Mouse (Mus musculus): ENCODE measurements around the gene Fam76a.
"Not testable (repeated sequence)": the region's sequence is repeated elsewhere in the genome, so short reads cannot be mapped to it uniquely, and the experiment has no call there.

Fam76a gene

DNA sequence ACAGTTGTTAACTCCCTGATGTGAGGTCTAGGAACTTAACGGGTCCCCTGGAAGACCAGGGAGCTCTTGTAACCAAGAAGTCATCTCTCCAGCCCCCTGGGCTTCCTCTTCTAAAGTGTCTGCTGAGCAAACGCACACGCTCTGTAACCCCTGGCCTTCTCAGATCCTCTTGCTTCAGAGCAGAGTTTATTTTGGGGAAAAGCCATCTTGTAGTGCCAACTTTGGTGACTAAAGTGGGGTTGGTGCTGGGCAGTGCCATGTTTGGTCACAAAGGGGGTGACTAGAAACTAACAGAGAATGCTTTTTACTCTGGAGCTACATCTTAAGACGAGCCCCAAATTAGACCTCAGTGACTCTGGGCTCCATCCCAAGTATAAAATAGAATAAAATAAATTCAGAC is 22.4 kb upstream of the Fam76a start:
- no peak for DNase-seq (ENCODE audit: low spot score)

DNA sequence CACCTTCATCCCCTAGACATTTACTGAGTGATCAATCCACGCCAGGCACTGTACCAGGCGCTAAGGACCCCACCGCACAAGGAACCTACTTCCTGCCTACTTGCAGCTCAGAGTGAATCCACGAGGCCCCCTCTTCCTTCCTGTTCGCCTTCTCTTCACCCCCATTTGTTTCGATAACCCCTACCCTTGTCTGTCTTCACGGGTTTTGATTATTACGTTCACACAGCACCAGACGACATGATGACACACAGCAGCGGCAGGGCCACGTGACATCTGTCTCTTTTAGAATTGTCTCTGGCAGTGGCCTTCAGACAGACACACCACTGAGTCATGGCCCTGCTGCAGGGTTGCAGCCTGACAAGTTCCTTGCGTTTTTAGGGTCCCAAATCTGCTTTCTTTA is 21.7 kb upstream of the Fam76a start:
- DNase-seq (ENCODE audit: low spot score): no peak

DNA sequence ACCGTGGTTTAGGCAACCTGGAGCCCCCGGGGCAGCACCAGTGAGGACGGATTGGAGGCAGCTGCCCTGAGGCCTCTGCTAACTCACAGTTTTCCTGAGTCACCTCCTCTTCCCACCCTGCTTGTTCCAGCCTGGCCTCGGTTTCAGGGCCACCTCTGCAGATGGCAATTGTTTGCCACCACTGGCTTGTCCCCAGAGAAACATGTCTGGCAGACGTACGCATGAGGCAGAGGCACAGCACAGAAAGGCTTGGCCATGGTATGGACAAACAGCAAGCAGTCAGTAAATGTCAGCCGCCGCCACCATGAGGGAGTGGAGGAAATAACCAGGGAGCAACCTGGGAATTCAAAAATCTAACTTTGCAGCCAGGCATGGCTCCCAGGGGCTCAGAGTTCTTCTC is 20.7 kb upstream of the Fam76a start:
- DNase-seq (ENCODE audit: low spot score): no peak

DNA sequence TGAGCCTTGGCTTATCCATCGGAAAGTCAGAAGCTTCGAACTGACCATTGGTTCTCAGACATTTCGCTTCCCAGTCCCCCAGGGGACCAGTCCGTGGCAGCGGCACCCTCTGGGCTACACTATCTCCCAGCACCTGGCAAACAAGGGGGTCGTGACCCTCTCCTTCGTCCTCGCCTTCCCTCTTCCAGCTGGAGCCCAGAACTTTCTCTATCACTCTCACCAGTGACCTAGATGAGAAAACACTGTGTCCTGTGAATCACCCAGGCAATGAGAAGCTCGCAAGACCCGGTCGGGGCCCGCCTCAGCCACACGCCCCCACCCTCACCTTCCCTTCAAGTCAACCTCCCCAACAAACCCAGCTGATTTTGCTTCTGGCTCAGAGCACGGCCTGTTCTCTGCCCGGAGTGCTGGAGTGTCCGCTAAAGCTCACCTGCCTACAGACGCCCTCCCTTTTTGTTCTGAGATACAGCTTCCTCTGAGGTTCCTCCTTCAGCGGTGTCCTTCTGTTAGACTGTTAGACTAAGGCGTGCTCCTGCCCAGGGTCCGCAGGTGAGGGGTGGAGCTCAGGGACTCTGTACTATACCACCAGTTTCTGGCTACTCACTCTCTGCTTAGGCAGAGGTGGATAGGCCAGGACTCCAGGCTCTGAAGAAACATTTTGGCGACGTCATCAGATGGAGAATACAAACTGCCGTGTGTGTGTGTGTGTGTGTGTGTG is 18.8 kb upstream of the Fam76a start:
- DNase-seq (ENCODE audit: low spot score): no peak

DNA sequence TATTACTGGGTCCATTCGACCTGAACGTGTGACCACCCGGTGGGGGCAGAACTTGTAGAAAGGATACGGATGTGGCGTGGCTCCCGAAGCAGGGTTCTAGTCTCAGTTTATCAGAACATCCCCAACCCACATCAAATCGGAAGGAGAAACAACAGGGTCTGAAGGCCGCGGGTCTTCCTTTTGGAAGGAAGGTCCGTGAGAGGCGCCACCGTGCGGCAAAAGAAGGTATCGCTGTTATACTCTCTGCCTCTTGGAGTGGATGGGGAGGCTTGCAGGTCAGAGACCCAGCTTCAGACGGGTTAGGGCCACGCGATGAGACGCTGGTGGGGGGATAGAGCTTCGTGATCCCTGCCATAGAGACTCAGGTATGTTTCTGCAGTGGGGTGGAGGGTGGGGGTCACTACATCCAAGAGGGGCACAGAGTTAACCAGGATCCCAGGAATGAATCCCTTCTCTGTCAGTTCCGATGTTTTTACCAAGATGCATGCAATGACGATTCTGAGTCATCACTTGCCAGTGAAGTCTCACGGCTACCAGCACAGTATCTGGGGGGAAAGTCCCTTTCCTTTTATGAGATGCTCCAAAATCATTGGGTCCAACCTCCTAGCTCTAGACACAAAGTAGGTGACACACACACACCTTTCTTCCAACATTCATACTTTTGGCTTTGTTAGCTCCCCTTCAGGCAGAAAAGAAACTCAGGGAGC is 17.2 kb upstream of the Fam76a start:
- peak; percentile 72 for DNase-seq (ENCODE audit: low spot score)

DNA sequence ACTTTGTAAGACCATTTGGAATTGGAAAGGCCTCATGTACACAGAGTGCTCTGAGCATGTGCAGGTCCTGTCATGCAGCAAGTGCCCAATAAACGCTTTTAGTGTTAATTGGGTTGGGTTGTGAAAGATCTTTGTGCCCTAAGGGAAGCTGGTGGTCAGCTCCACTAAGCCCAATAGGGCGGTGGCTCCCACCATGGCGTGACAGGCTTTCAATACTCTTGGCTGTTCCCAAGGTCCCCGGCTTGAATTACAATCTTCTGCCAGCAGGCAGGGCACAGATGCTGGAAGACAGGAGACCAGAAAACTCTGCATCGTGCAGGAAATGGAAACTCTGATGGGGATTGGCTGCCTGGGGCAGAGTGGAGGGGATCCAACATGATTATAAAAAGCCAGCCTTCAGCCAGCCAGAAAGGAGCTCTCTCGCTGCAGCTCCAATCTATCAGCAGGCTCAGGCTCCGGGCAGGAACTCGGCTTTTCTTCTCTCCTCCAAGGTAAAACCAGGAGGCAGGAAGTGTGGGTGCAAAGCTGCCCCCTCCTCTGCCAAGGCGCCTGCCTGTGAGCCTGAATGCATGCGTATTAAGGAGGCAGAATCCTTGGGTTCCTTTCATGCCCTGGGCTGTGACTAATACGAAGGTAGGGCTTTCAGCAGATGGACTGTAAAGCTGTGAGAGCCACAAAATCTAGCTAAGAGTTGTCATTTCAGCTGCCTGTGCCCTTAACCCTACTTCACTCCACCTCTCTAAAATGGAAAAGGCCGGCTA is 16.0 kb upstream of the Fam76a start:
- DNase-seq (ENCODE audit: low spot score): no peak

DNA sequence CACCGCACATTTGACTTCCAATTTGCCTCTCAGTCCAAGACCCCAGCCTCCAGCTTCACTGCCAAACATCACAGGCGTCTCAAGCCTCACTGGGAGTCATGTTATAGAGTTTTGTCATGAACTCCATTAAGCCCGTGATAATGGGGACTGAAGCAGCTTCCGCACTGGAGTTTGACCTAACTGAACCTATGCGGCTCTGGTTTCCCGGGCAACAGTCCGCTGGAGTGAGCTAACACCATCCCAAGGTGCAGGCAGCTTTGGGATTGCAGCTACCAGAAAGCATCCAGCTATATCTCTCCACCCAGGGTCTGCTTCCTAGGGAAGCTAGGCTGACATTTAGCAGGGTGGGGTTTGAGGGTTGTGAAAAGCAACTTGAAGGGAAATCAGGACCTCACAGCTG is 12.3 kb upstream of the Fam76a start:
- no peak for DNase-seq (ENCODE audit: low spot score)

DNA sequence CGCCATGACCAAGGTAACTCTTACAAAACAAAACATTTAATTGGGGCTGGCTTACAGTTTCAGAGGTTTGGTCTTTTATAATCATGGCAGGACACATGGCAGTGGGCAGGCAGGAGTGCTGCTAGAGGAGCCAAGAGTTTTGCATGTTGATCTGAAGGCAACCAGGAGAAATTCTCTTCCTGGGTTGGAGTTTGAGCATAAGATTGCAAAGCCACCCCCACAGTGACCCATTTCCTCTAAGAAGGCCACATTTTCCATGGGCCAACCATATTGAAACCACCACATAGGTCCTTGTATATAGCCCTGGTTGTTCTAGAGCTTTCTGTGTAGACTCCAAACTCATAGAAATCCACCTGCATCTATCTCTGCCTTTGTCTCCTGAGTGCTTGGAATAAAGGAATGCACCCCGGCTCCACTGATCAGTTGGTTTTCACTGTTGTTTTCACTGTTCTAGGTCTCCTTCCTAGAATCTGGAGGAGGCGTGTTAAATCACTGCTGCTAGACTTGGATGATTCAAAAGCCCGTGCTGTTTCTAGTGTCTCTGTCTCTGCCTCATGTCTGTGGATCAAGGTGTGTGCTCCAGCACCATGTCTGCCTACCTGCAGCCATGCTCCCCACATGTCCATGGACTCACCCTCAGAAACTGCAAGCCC is 10.5 kb upstream of the Fam76a start:
- no peak for DNase-seq (ENCODE audit: low spot score)

DNA sequence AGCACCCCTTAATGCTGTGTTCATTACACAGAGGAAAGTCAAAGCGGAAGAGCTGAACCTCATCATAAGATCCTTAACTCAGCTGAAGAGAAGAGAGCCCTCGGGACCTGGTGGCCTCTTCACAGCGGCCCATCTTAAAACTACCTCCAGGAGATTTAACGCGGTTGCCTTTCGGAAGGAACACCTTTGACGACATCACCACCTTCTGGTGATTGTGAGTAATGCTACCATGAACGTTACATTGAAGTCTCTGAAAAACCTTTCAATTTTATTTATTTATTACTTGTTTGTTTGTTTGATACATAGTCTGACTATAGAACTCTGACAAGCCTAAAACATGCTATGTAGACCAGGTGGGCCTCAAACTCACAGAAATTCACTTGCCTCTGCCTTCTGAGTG is 8.4 kb upstream of the Fam76a start:
- DNase-seq (ENCODE audit: low spot score): peak; percentile 41

DNA sequence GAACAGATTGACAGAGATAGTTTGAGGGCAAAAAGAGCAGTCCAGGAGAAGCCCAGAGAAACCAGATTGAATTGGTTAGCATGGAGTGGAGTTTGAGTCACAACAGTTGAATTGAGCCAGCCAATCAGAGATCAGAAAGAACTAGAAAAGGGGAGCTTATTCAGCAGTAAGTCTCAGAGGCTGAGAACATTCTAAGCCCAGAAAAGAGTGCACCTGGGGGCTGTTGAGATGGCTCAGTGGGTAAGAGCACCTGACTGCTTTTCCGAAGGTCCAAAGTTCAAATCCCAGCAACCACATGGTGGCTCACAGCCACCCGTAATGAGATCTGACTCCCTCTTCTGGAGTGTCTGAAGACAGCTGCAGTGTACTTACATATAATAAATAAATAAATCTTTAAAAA is 4.2 kb upstream of the Fam76a start:
- not testable (repeated sequence) for DNase-seq (ENCODE audit: low spot score)

DNA sequence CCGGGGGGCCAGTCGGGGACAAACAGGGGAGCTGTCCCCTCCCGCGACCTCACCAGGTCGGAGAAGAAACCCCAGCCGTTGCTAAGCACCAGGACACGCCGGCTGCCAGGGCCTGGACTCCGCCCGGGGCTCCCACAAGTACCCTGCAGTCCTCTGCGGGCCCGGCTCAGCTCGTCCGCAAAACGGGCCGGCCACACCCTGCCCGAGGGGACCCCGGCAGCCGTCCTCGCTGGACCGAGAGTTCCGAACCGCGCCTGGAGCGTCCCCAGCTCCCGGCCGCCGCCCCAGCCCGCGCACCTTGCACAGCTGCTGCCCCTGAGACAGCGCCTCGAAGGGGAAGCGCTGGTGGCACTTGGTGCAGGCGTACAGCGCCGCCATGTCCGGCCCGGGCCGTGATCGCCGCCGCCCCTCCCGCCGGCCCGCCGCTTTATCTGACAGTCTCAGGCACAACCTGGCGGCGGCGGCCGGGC is 262 bp downstream of the Fam76a start:
- DNase-seq (ENCODE audit: low spot score): peak; percentile 30

DNA sequence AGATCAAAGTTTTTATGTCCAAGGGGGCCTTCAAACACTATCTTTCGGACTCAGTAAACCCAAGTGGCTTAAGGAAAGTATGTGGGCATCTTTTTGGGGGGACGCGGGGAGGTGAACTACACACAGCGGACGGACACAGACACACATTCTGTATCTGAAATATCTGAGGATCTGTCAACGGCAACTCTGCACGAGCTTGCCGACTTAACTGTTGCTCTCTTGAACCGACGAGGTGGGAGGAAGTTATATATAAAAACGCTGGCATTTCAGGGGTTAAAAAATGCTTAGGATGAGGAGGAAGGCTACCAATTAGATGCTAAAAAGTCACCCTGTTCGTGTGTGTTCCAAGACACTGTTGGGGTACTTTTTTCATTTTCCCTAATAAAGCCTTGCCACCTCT is 870 bp downstream of the Fam76a start:
- no peak for DNase-seq (ENCODE audit: low spot score)

DNA sequence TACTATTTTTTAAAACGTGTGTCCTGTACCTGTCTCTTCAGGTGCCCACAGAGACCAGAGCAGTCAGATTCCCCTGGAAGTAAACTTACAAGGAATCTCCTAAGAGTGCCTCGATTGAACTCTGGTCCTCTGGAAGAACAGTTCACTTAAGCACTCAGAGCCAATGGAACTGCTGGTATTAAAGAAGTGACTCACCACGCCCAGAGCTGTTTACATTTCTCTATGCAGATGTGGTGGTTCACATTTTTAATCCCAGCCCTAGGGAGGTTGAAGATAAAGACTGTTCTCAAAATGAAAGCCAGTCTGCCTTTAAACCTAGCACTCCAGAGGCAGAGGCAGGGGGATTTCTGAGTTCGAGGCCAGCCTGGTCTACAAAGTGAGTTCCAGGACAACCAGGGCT is 2.2 kb downstream of the Fam76a start:
- no peak for DNase-seq (ENCODE audit: low spot score)

DNA sequence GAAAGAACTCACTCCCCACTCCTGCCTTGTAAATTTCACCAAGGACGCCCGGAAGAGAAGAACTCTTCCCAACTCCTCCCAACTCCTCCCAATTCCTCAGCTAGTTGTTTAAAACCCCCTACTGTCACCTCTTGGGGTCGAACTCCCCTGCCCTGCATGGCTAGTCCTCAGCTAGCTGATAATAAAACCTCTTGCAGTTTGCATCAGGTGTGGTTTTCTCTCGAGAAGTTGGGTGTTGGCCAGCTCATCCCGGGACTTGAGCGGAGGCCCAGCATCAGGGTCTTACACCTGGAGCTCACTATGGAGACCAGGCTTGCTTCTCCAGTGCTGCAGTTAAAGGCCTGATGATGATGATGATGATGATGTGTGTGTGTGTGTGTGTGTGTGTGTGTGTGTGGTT is 3.9 kb downstream of the Fam76a start:
- DNase-seq (ENCODE audit: low spot score): not testable (repeated sequence)

DNA sequence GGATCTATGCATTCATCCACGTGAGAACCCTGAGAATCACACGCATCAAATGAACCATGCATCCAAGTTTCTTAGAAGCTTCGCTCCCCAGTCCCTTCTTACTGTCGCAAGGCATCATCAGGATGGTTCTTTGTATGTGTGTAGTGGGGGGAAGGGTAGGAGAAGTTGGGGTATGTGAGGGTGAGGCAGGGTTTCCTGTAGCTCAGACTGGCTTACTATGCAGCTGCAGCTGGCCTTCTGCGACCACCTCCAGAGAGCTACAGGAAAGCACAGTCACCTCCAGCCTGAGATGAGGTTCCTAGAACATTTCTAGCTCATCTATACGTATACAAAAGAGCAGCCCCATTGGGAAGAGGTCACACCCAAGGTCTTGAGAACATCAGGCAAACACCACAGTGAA is 10.2 kb downstream of the Fam76a start:
- DNase-seq (ENCODE audit: low spot score): no peak

DNA sequence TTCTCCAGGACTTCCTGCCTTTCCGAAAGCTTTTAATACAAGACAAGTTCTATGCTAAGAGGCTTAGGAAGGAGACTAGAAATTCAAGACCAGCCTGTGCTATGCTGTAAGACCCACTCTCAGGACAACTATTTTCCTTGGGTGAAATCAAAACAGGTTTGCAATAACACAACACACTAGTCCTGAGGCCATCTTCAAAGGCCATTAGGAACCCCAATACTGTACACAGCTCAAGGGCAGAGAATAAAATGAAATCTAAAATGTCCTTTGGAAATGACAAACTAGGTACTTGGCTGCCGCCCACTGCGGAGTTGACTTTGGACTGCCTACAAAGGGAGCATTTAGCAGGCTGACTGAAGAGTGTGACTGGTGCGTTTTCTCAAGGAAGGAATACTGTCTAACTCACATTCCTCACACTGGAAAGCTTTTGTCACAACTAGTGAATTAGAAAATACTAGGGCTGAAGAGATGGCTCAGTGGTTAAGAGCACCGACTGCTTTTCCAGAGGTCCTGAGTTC is 16.5 kb downstream of the Fam76a start:
- no peak for DNase-seq (ENCODE audit: low spot score)

DNA sequence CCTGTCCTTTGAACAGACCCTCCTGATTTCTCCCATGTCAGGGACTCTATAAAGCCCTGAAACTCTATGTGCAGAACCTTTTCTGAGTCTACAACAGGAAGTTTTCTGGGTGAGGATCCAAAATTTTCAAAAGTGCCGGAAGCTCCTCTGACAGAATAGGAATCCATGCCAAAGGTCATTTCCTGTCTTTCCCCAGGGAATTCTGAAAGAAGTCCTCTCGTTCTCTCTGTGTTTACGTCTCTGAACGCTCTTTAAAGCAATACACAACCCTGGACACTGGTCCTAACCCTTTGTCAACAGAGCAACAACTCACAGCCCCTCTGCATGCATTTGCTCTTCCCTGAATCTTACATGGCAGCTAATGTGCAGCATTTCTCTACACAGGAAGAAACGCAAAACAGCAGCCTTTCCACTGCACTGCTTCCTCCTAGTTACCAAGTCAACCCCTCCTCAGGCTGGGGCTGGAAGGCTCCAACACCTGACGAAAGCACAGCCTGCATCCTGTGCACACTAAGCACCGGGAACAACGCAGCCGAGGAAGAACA is 17.5 kb downstream of the Fam76a start:
- no peak for DNase-seq (ENCODE audit: low spot score)

DNA sequence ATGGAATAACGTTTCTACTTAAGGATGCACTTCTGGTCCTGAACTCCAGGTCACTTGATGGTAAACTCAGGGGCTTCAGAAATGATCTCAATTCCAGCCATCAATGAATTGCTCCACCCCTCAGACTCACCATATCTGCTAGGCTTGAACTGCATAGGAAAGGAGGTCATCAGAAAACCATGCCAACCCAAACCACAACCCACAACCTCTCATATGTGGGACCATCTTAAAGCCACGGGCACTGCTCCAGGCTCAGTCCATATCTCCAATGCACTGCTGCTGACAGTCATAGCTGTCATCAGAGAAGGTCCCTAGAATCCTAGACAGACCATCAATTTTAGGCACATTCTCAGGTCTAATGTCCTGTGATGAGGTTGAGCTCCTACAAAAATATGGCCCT is 18.3 kb downstream of the Fam76a start:
- DNase-seq (ENCODE audit: low spot score): no peak

DNA sequence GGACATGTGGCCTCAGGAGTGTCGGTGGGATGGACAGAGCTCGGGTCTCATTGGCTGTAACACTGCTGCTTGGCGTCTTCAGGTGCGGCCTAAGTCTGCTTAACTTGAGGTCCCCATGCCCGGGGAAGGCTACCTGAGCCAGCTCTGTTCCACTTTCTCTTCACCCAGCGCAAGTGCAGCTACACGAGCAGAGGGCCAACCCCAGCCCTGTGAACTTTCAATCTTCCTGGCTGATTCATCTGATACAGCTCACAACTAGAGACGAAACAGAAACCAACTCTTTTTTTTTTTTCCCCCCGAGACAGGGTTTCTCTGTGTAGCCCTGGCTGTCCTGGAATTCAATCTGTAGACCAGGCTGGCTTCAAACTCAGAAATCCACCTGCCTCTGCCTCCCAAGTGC is 24.2 kb downstream of the Fam76a start:
- DNase-seq (ENCODE audit: low spot score): no peak

DNA sequence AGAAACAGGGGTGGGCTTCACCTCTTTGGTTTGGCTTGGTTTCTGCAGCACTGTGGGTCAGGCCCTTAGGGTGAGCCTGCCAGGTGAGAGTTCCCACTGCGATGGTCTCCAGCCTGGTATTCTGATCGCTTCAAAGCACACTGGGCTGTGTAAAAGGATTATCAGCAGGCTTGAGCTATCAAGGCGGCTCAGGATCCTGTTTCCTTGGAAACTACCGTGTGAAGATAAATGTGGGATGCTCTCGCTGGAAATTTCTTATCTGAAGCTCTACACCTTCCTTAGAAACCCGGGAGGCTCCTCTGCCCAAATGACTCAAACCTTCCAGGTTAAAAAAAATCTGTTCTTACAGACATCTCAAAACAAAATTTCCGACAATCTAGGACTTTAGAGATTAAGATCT is 28.0 kb downstream of the Fam76a start:
- DNase-seq (ENCODE audit: low spot score): no peak

DNA sequence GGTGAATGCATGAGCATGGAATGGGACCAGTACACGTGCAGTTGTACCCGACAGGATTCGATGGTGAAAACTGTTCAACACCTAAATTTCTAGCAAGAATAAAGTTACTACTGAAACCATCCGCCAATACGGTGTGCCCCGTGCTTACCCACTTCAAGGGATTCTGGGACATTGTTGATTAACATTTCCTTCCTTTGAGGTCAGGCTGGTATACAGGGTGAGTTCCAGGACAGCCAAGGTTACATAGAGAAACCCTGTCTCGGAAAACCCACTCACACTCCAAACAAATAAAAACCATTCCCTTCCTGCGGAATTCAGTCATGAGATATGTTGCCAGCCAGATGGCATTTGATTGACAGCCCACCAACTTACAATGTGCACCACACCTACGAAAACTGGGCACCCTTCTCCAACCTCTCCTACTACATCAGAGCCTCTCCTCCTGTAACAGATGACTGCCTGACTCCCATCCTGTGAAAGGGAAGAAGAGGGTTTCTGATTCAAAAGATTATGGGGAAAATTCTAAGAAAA is 37.4 kb downstream of the Fam76a start:
- no peak for DNase-seq (ENCODE audit: low spot score)
